Mouse (Mus musculus): ENCODE measurements around the gene Lsr. TPM values are rescaled to one million over a fixed set of nuclear protein-coding genes. Genes with fewer than 3 reads are reported as not detected.
A peak's percentile ranks its signal among the peaks of the same experiment; 100 is the strongest.

Lsr gene
- 25.4 and 25.9 TPM in 2 replicates for polyA plus RNA-seq (2015; fragmentation: Nextera tagmentation; extraction: Ambion mirVana)

GRCm38 (mm10) chr7:30973251-30973500 is at the start of gene Lsr:
Lsr (minus strand) TSS chr7:30973464.
- WGBS: under 1% methylated on average over 19 of the region's 19 CpGs
- 0 out of 2 replicates have a peak, but pooled peaks have one; percentile 31 for ATAC-seq (ENCODE audit: low FRiP score, low read depth)

GRCm38 (mm10) chr7:31017104-31017901 is 44.0 kb upstream of the Lsr start:
- Histone ChIP-seq H3K9me3 (no peaks in the 10 kb centered on the region), H3K9ac (no peak overlapping the region), H3K27me3 (no peaks in the 10 kb centered on the region), H3K4me3 (no peak overlapping the region), H3K36me3 (no peaks in the 10 kb centered on the region), H3K4me1 (peaks cover 15% of the 10 kb centered on the region), H3K27ac (no peak overlapping the region), H3K4me2 (replicated peaks) (no peak overlapping the region)
- peak; percentile 74 for ATAC-seq (ENCODE audit: low FRiP score, low read depth)
- WGBS: 29% methylated on average over 10 of the region's 10 CpGs

More at GRCm38 (mm10) chr7:30973251-30973500, at the start of gene Lsr:
- H3K4me2 ChIP-seq (replicated peaks): peak within 1 kb of the TSS; percentile 76
- H3K9me3 ChIP-seq: no peaks in the 10 kb centered on the region
- peaks cover 23% of the 10 kb centered on the region for H3K27me3 ChIP-seq
- H3K4me3 ChIP-seq: peak within 1 kb of the TSS; percentile 52
- no peak within 1 kb of the TSS; the same call in 1 of the 2 replicates for H3K27ac ChIP-seq
- H3K4me1 ChIP-seq: peaks cover 18% of the 10 kb centered on the region
- peaks cover 4% of the 10 kb centered on the region; the same call in 1 of the 2 replicates for H3K36me3 ChIP-seq
- H3K9ac ChIP-seq: peak within 1 kb of the TSS; percentile 64

- Histone ChIP-seq H3K4me3 (no peak overlapping the region), H3K36me3 (no peaks in the 10 kb centered on the region), H3K4me2 (replicated peaks) (no peak overlapping the region), H3K9me3 (no peaks in the 10 kb centered on the region), H3K27ac (no peak overlapping the region), H3K9ac (no peak overlapping the region), H3K27me3 (no peaks in the 10 kb centered on the region), H3K4me1 (peaks cover 13% of the 10 kb centered on the region)
- 84% methylated on average over 5 of the region's 5 CpGs for WGBS
- no peak for ATAC-seq (ENCODE audit: low FRiP score, low read depth)
Observed at GRCm38 (mm10) chr7:31012971-31013370, 39.7 kb upstream of the Lsr start.

- 23% methylated on average over 3 of the region's 3 CpGs for WGBS
- Histone ChIP-seq H3K36me3 (no peaks in the 10 kb centered on the region), H3K27ac (no peak overlapping the region), H3K4me1 (no peaks in the 10 kb centered on the region; the same call in 1 of the 2 replicates), H3K4me2 (replicated peaks) (no peak overlapping the region), H3K9me3 (0 out of 2 replicates have a peak, but pooled peaks cover 3% of the 10 kb centered on the region), H3K27me3 (no peaks in the 10 kb centered on the region), H3K4me3 (no peak overlapping the region), H3K9ac (no peak overlapping the region)
- 0 out of 2 replicates have a peak, but pooled peaks have one; percentile 22 for ATAC-seq (ENCODE audit: low FRiP score, low read depth)
Observed at GRCm38 (mm10) chr7:31008889-31009288, 35.6 kb upstream of the Lsr start.

GRCm38 (mm10) chr7:31008175-31008574 is 34.9 kb upstream of the Lsr start:
- H3K9me3 ChIP-seq: 0 out of 2 replicates have a peak, but pooled peaks cover 3% of the 10 kb centered on the region
- no peak overlapping the region for H3K27ac ChIP-seq
- no peak overlapping the region for H3K4me3 ChIP-seq
- H3K27me3 ChIP-seq: no peaks in the 10 kb centered on the region
- H3K4me1 ChIP-seq: no peaks in the 10 kb centered on the region; the same call in 1 of the 2 replicates
- WGBS: 44% methylated on average over 1 of the region's 1 CpGs
- ATAC-seq (ENCODE audit: low FRiP score, low read depth): no peak
- H3K9ac ChIP-seq: no peak overlapping the region
- H3K4me2 ChIP-seq (replicated peaks): no peak overlapping the region; the same call in 1 of the 2 replicates
- H3K36me3 ChIP-seq: no peaks in the 10 kb centered on the region

GRCm38 (mm10) chr7:31007775-31008174 is 34.5 kb upstream of the Lsr start:
- WGBS: 83% methylated on average over 1 of the region's 1 CpGs
- H3K9me3 ChIP-seq: 0 out of 2 replicates have a peak, but pooled peaks cover 3% of the 10 kb centered on the region
- ATAC-seq (ENCODE audit: low FRiP score, low read depth): no peak
- no peak overlapping the region for H3K4me3 ChIP-seq
- H3K27ac ChIP-seq: no peak overlapping the region
- no peaks in the 10 kb centered on the region for H3K27me3 ChIP-seq
- H3K9ac ChIP-seq: no peak overlapping the region
- no peak overlapping the region for H3K4me2 ChIP-seq (replicated peaks)
- H3K36me3 ChIP-seq: no peaks in the 10 kb centered on the region
- no peaks in the 10 kb centered on the region; the same call in 1 of the 2 replicates for H3K4me1 ChIP-seq

- no peak for ATAC-seq (ENCODE audit: low FRiP score, low read depth)
- Histone ChIP-seq H3K4me1 (peaks cover 16% of the 10 kb centered on the region), H3K4me2 (replicated peaks) (no peak overlapping the region), H3K27me3 (no peaks in the 10 kb centered on the region), H3K27ac (no peak overlapping the region), H3K9me3 (peaks cover 3% of the 10 kb centered on the region; the same call in 1 of the 2 replicates), H3K4me3 (no peak overlapping the region), H3K9ac (no peak overlapping the region), H3K36me3 (no peaks in the 10 kb centered on the region)
- WGBS: 68% methylated on average over 8 of the region's 8 CpGs
Observed at GRCm38 (mm10) chr7:31002650-31003049, 29.4 kb upstream of the Lsr start.

GRCm38 (mm10) chr7:31000505-31001020 is 27.3 kb upstream of the Lsr start:
- peak; percentile 78 for ATAC-seq (ENCODE audit: low FRiP score, low read depth)
- Histone ChIP-seq H3K27me3 (no peaks in the 10 kb centered on the region), H3K9ac (no peak overlapping the region; the same call in 1 of the 2 replicates), H3K9me3 (peaks cover 17% of the 10 kb centered on the region; the same call in 1 of the 2 replicates), H3K4me2 (replicated peaks) (peak overlapping the region; percentile 44), H3K4me1 (peaks cover 16% of the 10 kb centered on the region), H3K4me3 (no peak overlapping the region), H3K27ac (peak overlapping the region; percentile 52; the same call in 1 of the 2 replicates), H3K36me3 (no peaks in the 10 kb centered on the region)
- WGBS: 8% methylated on average over 7 of the region's 7 CpGs

GRCm38 (mm10) chr7:30996491-30996890 is 23.2 kb upstream of the Lsr start:
- Histone ChIP-seq H3K4me2 (replicated peaks) (no peak overlapping the region), H3K9ac (no peak overlapping the region), H3K4me3 (no peak overlapping the region), H3K36me3 (no peaks in the 10 kb centered on the region), H3K9me3 (peaks cover 15% of the 10 kb centered on the region; the same call in 1 of the 2 replicates), H3K27ac (no peak overlapping the region), H3K4me1 (peaks cover 20% of the 10 kb centered on the region), H3K27me3 (no peaks in the 10 kb centered on the region)
- no peak for ATAC-seq (ENCODE audit: low FRiP score, low read depth)
- WGBS: 89% methylated on average over 2 of the region's 2 CpGs

GRCm38 (mm10) chr7:30993986-30994385 is 20.7 kb upstream of the Lsr start:
- 0 out of 2 replicates have a peak overlapping the region, but pooled peaks have one; percentile 22 for H3K27ac ChIP-seq

GRCm38 (mm10) chr7:30992148-30992547 is 18.9 kb upstream of the Lsr start:
- no peak overlapping the region for H3K4me2 ChIP-seq (replicated peaks)
- peaks cover 15% of the 10 kb centered on the region; the same call in 1 of the 2 replicates for H3K9me3 ChIP-seq
- no peaks in the 10 kb centered on the region for H3K36me3 ChIP-seq
- WGBS: 73% methylated on average over 5 of the region's 5 CpGs
- peaks cover 4% of the 10 kb centered on the region; the same call in 1 of the 2 replicates for H3K4me1 ChIP-seq
- no peaks in the 10 kb centered on the region for H3K27me3 ChIP-seq
- H3K9ac ChIP-seq: no peak overlapping the region
- ATAC-seq (ENCODE audit: low FRiP score, low read depth): no peak
- H3K27ac ChIP-seq: no peak overlapping the region
- no peak overlapping the region for H3K4me3 ChIP-seq

More at GRCm38 (mm10) chr7:30993986-30994385, 20.7 kb upstream of the Lsr start:
- 63% methylated on average over 5 of the region's 5 CpGs for WGBS
- Histone ChIP-seq H3K4me2 (replicated peaks) (no peak overlapping the region), H3K4me3 (no peak overlapping the region), H3K36me3 (no peaks in the 10 kb centered on the region), H3K9ac (no peak overlapping the region), H3K4me1 (peaks cover 4% of the 10 kb centered on the region; the same call in 1 of the 2 replicates), H3K27me3 (no peaks in the 10 kb centered on the region), H3K9me3 (peaks cover 15% of the 10 kb centered on the region; the same call in 1 of the 2 replicates)
- ATAC-seq (ENCODE audit: low FRiP score, low read depth): no peak

- no peaks in the 10 kb centered on the region for H3K27me3 ChIP-seq
- no peaks in the 10 kb centered on the region for H3K4me1 ChIP-seq
- no peak overlapping the region for H3K4me3 ChIP-seq
- no peak overlapping the region for H3K27ac ChIP-seq
- H3K36me3 ChIP-seq: no peaks in the 10 kb centered on the region
- 84% methylated on average over 4 of the region's 4 CpGs for WGBS
- no peaks in the 10 kb centered on the region; the same call in 1 of the 2 replicates for H3K9me3 ChIP-seq
- H3K9ac ChIP-seq: no peak overlapping the region
- H3K4me2 ChIP-seq (replicated peaks): no peak overlapping the region
- no peak for ATAC-seq (ENCODE audit: low FRiP score, low read depth)
Observed at GRCm38 (mm10) chr7:30988519-30989162, 15.4 kb upstream of the Lsr start.
